Mouse (Mus musculus): ENCODE measurements around the gene Psmd11.

DNA sequence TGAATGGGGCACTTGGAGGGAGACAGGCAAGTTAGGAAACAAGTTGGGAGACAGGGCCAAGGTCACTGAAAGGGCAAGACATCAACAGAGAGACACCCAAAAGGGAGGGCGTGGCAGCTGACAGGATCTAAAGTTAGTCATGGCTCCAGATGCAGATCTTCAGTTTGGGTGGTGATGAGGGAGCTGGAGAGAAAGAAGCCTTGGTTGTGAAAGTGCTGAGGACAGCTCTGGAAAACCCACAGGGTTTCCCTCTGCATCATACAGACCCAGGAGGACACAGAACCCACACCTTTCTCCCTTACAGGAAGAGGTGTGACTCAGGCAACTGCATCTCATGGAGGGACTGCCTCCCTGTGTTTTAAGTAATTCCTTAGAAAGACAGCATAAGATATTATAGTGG, 68.2 kb downstream of the Psmd11 start:
- TF ChIP-seq CTCF (IDR thresholded peaks at IDR 0.05; ENCODE audit: low read depth, low read length) (no peak), POLR2A (IDR thresholded peaks at IDR 0.05; ENCODE audit: borderline replicate concordance, low read depth, low read length) (no peak)

All from bone marrow macrophage, adult 2 months (primary cell).